Mouse (Mus musculus): ENCODE data around the gene Rap1a. TPM values are rescaled to one million over a fixed set of nuclear protein-coding genes. Genes with fewer than 3 reads are reported as not detected.

Gene Rap1a
- polyA plus RNA-seq, 1 experiment from 2014 or later = 81.6 TPM

DNA sequence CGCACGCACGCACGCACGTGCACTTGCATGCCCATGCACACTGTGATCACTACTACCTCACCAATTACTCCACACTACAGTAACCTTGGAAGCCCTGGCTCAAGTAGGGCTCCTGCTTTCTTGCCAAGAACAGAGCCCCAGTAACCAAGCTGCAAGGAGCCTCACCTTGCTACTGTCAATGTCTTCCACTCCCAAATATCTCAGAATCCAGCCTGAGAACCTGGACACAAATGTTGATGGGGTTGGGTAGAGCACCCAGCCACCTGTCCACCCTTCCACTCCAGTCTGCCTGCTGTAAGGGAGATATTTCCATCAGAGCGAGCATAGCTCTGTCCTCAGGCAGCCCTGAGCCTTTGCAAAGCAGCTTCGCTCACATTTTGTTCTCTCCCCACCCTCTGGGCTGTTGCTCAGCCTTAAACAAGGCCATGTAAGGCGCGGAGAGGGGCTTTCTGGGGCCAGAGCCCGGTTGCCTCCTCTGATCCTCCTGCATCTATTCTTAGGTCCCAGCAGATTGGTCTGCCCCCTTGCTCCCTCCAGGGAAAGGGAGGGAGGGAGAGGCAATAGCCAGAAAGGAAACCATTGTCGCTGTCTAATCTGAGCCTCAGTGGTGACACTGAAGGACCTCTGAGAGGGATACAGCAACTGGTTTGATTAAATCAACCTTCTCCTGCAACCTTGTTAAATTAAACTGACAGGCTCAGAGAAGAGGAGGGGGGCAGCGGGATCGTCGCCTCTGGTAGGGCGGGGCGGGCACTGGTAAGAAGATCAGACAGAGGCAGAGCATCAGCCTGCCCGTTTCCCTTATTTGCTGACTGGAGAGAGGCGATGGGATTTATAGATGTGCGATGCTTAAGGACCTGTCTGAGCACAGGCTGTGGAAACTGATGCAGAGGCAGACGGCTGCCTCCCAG is 105.4 kb downstream of the Rap1a start:
- no peak overlapping the region for H3K9ac ChIP-seq (ENCODE audit: low read length)
- no peaks in the 10 kb centered on the region for H3K4me1 ChIP-seq (replicated peaks; ENCODE audit: control insufficient read depth, insufficient read depth, low read length)
- H3K36me3 ChIP-seq (ENCODE audit: control insufficient read depth, insufficient read depth, low read length) = no peaks in the 10 kb centered on the region
- DNase-seq (ENCODE audit: low spot score) (peak; percentile 52), ATAC-seq (replicated peaks; ENCODE audit: low FRiP score, low TSS enrichment, low read depth) (peak; percentile 45; the same call in 1 of the 2 replicates)
- no peak overlapping the region for H3K4me3 ChIP-seq (ENCODE audit: low read depth, low read length)
- H3K27ac ChIP-seq (ENCODE audit: low read depth) = peak overlapping the region; percentile 43
- no peaks in the 10 kb centered on the region for H3K9me3 ChIP-seq (ENCODE audit: control insufficient read depth, low read length)
- 30% methylated on average over 20 of the region's 20 CpGs for WGBS
- peak overlapping the region; percentile 12; the same call in 1 of the 2 replicates for H3K4me2 ChIP-seq (ENCODE audit: low read length)
- 0 out of 2 replicates have a peak, but pooled peaks cover 3% of the 10 kb centered on the region for H3K27me3 ChIP-seq (replicated peaks; ENCODE audit: control insufficient read depth, insufficient read depth, low read length)

DNA sequence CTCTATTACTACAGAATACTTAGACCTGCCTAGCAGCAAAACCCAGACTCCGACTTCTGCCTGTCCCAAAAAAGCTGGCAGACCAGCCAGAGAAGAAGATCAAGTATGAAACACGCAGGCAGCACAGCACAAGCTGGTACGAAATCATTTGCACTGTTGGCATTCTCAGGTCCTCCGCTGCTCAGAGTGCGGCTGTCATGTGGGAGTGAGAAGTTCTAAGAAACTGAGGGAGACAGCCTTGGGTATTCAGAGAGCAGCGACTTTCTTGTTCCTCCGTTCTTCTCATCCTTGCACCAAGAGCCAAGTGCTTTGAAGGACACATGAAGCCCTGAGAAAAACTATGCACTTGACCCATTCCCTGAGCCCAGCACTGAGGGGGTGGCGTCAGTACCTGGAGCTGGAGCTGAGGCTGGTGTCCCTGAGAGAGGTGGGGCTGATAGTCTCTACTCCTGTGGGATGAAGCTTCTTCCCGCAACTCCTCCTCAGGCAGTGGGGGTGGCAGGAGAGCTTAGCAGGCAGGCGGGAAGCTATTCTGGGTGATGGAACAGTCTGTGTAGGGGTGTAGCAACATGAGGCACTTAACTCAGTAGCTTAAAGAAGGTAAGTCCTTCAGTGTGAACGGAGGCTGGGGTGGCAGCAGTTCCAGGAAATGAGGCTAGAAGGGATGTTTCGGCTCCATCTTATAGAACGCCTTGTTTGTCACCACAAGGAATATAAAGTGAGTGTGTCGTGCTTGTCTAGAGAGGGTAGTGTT is 107.6 kb downstream of the Rap1a start:
- no peaks in the 10 kb centered on the region for H3K36me3 ChIP-seq (ENCODE audit: control insufficient read depth, insufficient read depth, low read length)
- WGBS = 70% methylated on average over 14 of the region's 14 CpGs
- H3K27me3 ChIP-seq (replicated peaks; ENCODE audit: control insufficient read depth, insufficient read depth, low read length) = 0 out of 2 replicates have a peak, but pooled peaks cover 3% of the 10 kb centered on the region
- DNase-seq (ENCODE audit: low spot score) (no peak), ATAC-seq (replicated peaks; ENCODE audit: low FRiP score, low TSS enrichment, low read depth) (no peak)
- no peaks in the 10 kb centered on the region for H3K9me3 ChIP-seq (ENCODE audit: control insufficient read depth, low read length)
- H3K27ac ChIP-seq (ENCODE audit: low read depth) = no peak overlapping the region
- no peak overlapping the region for H3K4me2 ChIP-seq (ENCODE audit: low read length)
- H3K4me3 ChIP-seq (ENCODE audit: low read depth, low read length) = no peak overlapping the region
- H3K4me1 ChIP-seq (replicated peaks; ENCODE audit: control insufficient read depth, insufficient read depth, low read length) = no peaks in the 10 kb centered on the region
- H3K9ac ChIP-seq (ENCODE audit: low read length) = no peak overlapping the region

DNA sequence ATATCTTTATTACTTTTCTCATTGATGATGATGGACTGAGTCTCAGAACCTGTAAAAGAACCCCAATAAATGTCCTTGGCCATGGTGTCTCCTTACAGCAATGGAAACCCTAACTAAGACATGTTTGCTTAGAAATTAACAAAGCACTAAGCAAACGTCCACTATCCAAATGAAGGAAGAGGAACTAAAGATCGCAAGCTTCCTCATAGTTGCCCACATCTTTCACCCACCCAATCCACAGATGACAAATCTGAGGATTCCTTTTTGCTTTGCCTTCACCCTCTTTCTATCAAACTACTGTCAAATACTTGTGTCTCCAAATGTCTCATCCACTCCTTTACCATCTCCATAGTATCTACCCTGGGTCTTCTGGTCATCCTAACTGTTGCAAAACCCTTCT is 112.6 kb downstream of the Rap1a start:
- no peaks in the 10 kb centered on the region for H3K27me3 ChIP-seq (replicated peaks; ENCODE audit: control insufficient read depth, insufficient read depth, low read length)
- peaks cover 16% of the 10 kb centered on the region for H3K36me3 ChIP-seq (ENCODE audit: control insufficient read depth, insufficient read depth, low read length)
- H3K4me2 ChIP-seq (ENCODE audit: low read length) = no peak overlapping the region
- H3K9ac ChIP-seq (ENCODE audit: low read length) = no peak overlapping the region
- H3K4me1 ChIP-seq (replicated peaks; ENCODE audit: control insufficient read depth, insufficient read depth, low read length) = peaks cover 7% of the 10 kb centered on the region; the same call in 1 of the 2 replicates
- ATAC-seq (replicated peaks; ENCODE audit: low FRiP score, low TSS enrichment, low read depth) (no peak), DNase-seq (ENCODE audit: low spot score) (no peak)
- no peaks in the 10 kb centered on the region for H3K9me3 ChIP-seq (ENCODE audit: control insufficient read depth, low read length)
- WGBS = 87% methylated on average over 2 of the region's 2 CpGs
- no peak overlapping the region for H3K4me3 ChIP-seq (ENCODE audit: low read depth, low read length)
- no peak overlapping the region for H3K27ac ChIP-seq (ENCODE audit: low read depth)

DNA sequence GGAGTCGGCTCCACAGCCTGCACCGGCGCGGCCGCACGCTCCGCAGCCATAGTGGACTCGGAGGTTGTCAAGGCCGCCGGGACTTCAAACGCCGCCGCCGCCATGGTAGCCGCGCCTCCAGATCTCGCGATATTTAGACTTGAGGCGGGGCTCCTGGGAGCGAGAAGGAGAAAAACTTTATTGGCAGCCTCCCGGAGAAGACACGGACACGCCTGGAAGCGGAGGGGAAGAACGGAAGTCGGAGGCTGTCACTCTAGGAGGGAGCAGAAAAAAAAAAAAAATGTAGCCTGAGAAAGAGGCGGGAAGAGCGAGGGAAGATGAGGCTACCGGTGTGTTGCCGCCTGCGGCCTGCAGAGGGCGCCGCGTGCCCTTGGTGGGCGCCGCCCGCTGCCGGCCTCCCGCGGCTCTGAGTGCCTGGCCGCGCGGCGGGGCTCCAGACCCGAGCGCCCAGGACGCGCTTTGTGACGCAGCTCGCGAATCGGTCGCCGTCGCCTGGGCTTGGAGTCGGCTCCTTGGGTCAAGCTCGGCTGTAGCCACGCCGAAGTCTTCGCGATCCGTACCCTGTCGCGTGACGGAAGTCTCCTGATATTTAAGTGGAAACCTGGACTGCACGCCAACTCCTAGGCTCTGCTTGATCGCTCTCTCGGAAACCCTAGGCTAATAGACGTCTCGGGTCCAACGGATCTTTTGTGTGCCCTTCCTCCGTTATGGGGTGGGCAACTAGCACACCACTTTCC is 113.6 kb downstream of the Rap1a start, which contains the start of gene Ddx20:
Ddx20 (minus strand) TSS at position 251 of the 737 bp plus-strand sequence.
- H3K9ac ChIP-seq (ENCODE audit: low read length) = peak within 1 kb of the TSS; percentile 91
- no peaks in the 10 kb centered on the region for H3K9me3 ChIP-seq (ENCODE audit: control insufficient read depth, low read length)
- peak; percentile 97 for DNase-seq (ENCODE audit: low spot score)
- H3K4me1 ChIP-seq (replicated peaks; ENCODE audit: control insufficient read depth, insufficient read depth, low read length) = peaks cover 7% of the 10 kb centered on the region; the same call in 1 of the 2 replicates
- WGBS = under 1% methylated on average over 72 of the region's 72 CpGs
- peak within 1 kb of the TSS; percentile 74 for H3K27ac ChIP-seq (ENCODE audit: low read depth)
- H3K36me3 ChIP-seq (ENCODE audit: control insufficient read depth, insufficient read depth, low read length) = peaks cover 27% of the 10 kb centered on the region
- peak within 1 kb of the TSS; percentile 90 for H3K4me3 ChIP-seq (ENCODE audit: low read depth, low read length)
- peak within 1 kb of the TSS; percentile 71 for H3K4me2 ChIP-seq (ENCODE audit: low read length)
- peak; percentile 97 for ATAC-seq (replicated peaks; ENCODE audit: low FRiP score, low TSS enrichment, low read depth)
- no peaks in the 10 kb centered on the region for H3K27me3 ChIP-seq (replicated peaks; ENCODE audit: control insufficient read depth, insufficient read depth, low read length)

DNA sequence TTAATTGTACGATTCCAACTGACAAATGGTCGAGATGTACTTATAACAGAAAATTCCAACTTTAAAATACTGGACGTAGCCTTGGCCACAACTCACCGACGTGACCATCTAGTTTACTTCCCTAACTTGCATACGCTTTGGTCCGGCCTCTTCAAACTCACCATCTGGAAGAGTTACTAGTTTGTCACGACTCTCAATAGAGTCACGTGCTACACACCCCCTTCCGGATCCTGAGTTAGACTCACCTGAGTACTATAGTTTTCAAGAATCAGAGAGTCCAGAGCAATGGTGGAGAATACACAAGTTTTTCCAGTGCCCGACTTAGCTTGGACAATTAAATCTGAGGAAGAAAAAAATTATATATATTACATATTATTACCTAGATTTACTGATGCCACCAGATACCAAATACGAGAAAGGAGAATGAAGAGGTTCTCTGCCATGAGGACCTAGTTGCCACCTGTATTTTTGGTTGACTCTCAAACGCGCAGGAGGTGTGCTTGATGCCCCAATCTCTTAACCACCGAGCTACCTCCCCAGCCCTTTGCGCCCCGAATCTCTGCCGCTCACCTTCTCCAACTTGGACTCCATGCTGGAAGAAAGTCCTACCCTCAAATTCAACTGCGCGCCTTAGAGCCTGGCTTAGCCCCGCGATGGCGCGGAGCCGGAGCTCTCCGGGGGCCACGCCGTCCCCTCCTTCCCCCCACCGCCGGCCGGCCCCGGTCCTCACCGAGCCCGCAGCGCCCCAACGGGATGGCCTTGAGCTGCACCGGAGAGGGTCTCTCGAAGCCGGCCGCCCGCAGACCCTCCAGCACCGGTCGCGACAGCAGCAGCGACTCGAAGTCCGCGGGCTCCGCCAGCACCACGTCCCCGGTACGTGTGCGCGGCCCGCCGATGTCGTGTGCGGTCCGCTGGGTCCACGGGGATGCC is 114.5 kb downstream of the Rap1a start:
- Histone ChIP-seq H3K4me3 (ENCODE audit: low read depth, low read length) (peak overlapping the region; percentile 90), H3K27ac (ENCODE audit: low read depth) (peak overlapping the region; percentile 74; the same call in 1 of the 2 replicates), H3K4me2 (ENCODE audit: low read length) (peak overlapping the region; percentile 71), H3K9ac (ENCODE audit: low read length) (peak overlapping the region; percentile 91), H3K36me3 (ENCODE audit: control insufficient read depth, insufficient read depth, low read length) (peaks cover 34% of the 10 kb centered on the region), H3K4me1 (replicated peaks; ENCODE audit: control insufficient read depth, insufficient read depth, low read length) (peaks cover 7% of the 10 kb centered on the region; the same call in 1 of the 2 replicates), H3K9me3 (ENCODE audit: control insufficient read depth, low read length) (no peaks in the 10 kb centered on the region), H3K27me3 (replicated peaks; ENCODE audit: control insufficient read depth, insufficient read depth, low read length) (no peaks in the 10 kb centered on the region)
- no peak for DNase-seq (ENCODE audit: low spot score)
- WGBS = 8% methylated on average over 59 of the region's 60 CpGs
- ATAC-seq (replicated peaks; ENCODE audit: low FRiP score, low TSS enrichment, low read depth) = peak; percentile 75

DNA sequence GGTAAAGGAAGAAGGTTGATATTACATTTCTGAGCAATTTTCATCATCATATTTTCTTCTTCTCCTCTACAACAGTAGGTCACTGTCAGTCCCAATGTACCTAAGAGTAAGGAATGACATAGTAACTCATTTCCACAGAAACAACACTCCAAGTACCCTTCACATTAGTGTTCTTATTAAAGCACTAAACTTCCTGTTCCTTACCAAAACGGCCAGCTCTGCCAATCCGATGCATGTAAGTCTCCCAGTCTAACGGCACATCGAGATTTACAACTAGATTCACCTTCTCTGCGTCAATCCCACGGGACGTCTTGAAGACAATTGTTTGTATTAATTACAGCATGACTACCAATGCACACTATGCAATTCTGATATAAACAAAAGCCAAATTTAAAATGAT is 120.8 kb downstream of the Rap1a start:
- WGBS = 91% methylated on average over 7 of the region's 7 CpGs
- ATAC-seq (replicated peaks; ENCODE audit: low FRiP score, low TSS enrichment, low read depth) = no peak
- Histone ChIP-seq H3K4me3 (ENCODE audit: low read depth, low read length) (no peak overlapping the region), H3K9me3 (ENCODE audit: control insufficient read depth, low read length) (no peaks in the 10 kb centered on the region), H3K4me2 (ENCODE audit: low read length) (no peak overlapping the region), H3K4me1 (replicated peaks; ENCODE audit: control insufficient read depth, insufficient read depth, low read length) (no peaks in the 10 kb centered on the region), H3K9ac (ENCODE audit: low read length) (no peak overlapping the region), H3K27me3 (replicated peaks; ENCODE audit: control insufficient read depth, insufficient read depth, low read length) (no peaks in the 10 kb centered on the region), H3K27ac (ENCODE audit: low read depth) (no peak overlapping the region), H3K36me3 (ENCODE audit: control insufficient read depth, insufficient read depth, low read length) (peaks cover 88% of the 10 kb centered on the region)
- no peak for DNase-seq (ENCODE audit: low spot score)

Data from intestine, embryonic 14.5 days (tissue).